8 mouse cellular contexts compared by ENCODE assay signal in genomic region chr15:82898141-82898739, GRCm38 (mm10).
A peak's percentile ranks its signal among the peaks of the same experiment; 100 is the strongest.
DNase-seq lines count a peak whose midpoint lies in the region; ATAC-seq lines count a peak whose summit lies in the region.

No protein-coding gene starts in this region.

- ATAC-seq in kidney, embryonic 16.5 days (ENCODE audit: low FRiP score, low TSS enrichment): no peak
- no peak for ATAC-seq in hindbrain, embryonic 14.5 days (ENCODE audit: low FRiP score)
- ATAC-seq in midbrain, embryonic 15.5 days (replicated peaks): no peak

- WGBS in kidney, embryonic 16.5 days: 16% methylated on average over 11 of the region's 11 CpGs
- WGBS in hindbrain, embryonic 14.5 days: 22% methylated on average over 11 of the region's 11 CpGs
- 16% methylated on average over 11 of the region's 11 CpGs for WGBS in midbrain, embryonic 15.5 days

- H3K27ac ChIP-seq in kidney, embryonic 16.5 days (ENCODE audit: low read length): no peak overlapping the region; the same call in 1 of the 2 replicates
- no peak overlapping the region for H3K27ac ChIP-seq in brown adipose tissue, adult 24 weeks (replicated peaks; ENCODE audit: low read depth, low read length)
- H3K27ac ChIP-seq in hindbrain, embryonic 14.5 days: no peak overlapping the region
- H3K27ac ChIP-seq in midbrain, embryonic 15.5 days: no peak overlapping the region

- no peak for DNase-seq in kidney, adult 18-20 months
- DNase-seq in hindbrain, embryonic 14.5 days (ENCODE audit: low spot score): no peak
- DNase-seq in gastrocnemius, postnatal 36 days: no peak
- no peak for DNase-seq in right cerebral cortex, postnatal 36 days (ENCODE audit: low spot score in 2 of 2)
- DNase-seq in thymus, postnatal 14 days: no peak

- peak overlapping the region; percentile 95 for H3K4me2 ChIP-seq in kidney, embryonic 16.5 days (replicated peaks; ENCODE audit: low read depth, low read length)
- H3K4me2 ChIP-seq in hindbrain, embryonic 14.5 days (replicated peaks): peak overlapping the region; percentile 87
- peak overlapping the region; percentile 88 for H3K4me2 ChIP-seq in midbrain, embryonic 15.5 days

- no peaks in the 10 kb centered on the region for H3K36me3 ChIP-seq in kidney, embryonic 16.5 days (ENCODE audit: insufficient read depth, low read length)
- H3K36me3 ChIP-seq in hindbrain, embryonic 14.5 days (replicated peaks; ENCODE audit: control insufficient read depth, insufficient read depth): no peaks in the 10 kb centered on the region
- H3K36me3 ChIP-seq in midbrain, embryonic 15.5 days (replicated peaks): no peaks in the 10 kb centered on the region

- intact Hi-C loops in gastrocnemius, postnatal 36 days (cut with DNase I): no loop called here

- H3K9ac ChIP-seq in kidney, embryonic 16.5 days (replicated peaks; ENCODE audit: low read length): peak overlapping the region; percentile 93
- H3K9ac ChIP-seq in hindbrain, embryonic 14.5 days: peak overlapping the region; percentile 88
- peak overlapping the region; percentile 87 for H3K9ac ChIP-seq in midbrain, embryonic 15.5 days

- no peaks in the 10 kb centered on the region for H3K9me3 ChIP-seq in kidney, embryonic 16.5 days (ENCODE audit: low read length)
- H3K9me3 ChIP-seq in hindbrain, embryonic 14.5 days (ENCODE audit: control insufficient read depth, low read length): no peaks in the 10 kb centered on the region
- H3K9me3 ChIP-seq in midbrain, embryonic 15.5 days: no peaks in the 10 kb centered on the region

- H3K4me3 ChIP-seq in kidney, embryonic 16.5 days (ENCODE audit: low read length): peak overlapping the region; percentile 97
- peak overlapping the region; percentile 91 for H3K4me3 ChIP-seq in brown adipose tissue, adult 24 weeks (ENCODE audit: insufficient read depth, low read depth, low read length)
- H3K4me3 ChIP-seq in hindbrain, embryonic 14.5 days (replicated peaks; ENCODE audit: low read length): peak overlapping the region; percentile 87
- H3K4me3 ChIP-seq in midbrain, embryonic 15.5 days: peak overlapping the region; percentile 99

- H3K27me3 ChIP-seq in kidney, embryonic 16.5 days (ENCODE audit: insufficient read depth, low read length): no peaks in the 10 kb centered on the region
- no peaks in the 10 kb centered on the region for H3K27me3 ChIP-seq in hindbrain, embryonic 14.5 days (ENCODE audit: control insufficient read depth, insufficient read depth, low read length)
- no peaks in the 10 kb centered on the region for H3K27me3 ChIP-seq in midbrain, embryonic 15.5 days (replicated peaks)

- peaks cover 42% of the 10 kb centered on the region for H3K4me1 ChIP-seq in kidney, embryonic 16.5 days (ENCODE audit: insufficient read depth, low read length)
- peaks cover 11% of the 10 kb centered on the region for H3K4me1 ChIP-seq in brown adipose tissue, adult 24 weeks (ENCODE audit: control insufficient read depth, insufficient read depth, insufficient read length, low read length)
- H3K4me1 ChIP-seq in hindbrain, embryonic 14.5 days (replicated peaks; ENCODE audit: control insufficient read depth, insufficient read depth, low read length): peaks cover 29% of the 10 kb centered on the region
- H3K4me1 ChIP-seq in midbrain, embryonic 15.5 days: peaks cover 55% of the 10 kb centered on the region
